Mouse (Mus musculus) liver, postnatal 0 days (tissue): ENCODE results near the gene Ehd2.

ENCODE experiments used
- CTCF ChIP-seq: sonication (generic); IDR thresholded peaks from 2 replicates; pipeline ENCODE4 v1.5.1; 2016; ENCODE audit warnings: antibody characterized with exemption, low read depth
- EP300 ChIP-seq: IDR thresholded peaks from 2 replicates; pipeline ENCODE4 v1.6.1; 2016; ENCODE audit warnings: antibody characterized with exemption, low read depth, mild to moderate bottlenecking

- TF ChIP-seq CTCF (peak; percentile 94), EP300 (no peak)
Measured at GRCm38 (mm10) chr7:15967312-15967711, at the start of gene Ehd2.
